Mouse (Mus musculus): ENCODE data around the gene Perm1.

Gene Perm1

DNA sequence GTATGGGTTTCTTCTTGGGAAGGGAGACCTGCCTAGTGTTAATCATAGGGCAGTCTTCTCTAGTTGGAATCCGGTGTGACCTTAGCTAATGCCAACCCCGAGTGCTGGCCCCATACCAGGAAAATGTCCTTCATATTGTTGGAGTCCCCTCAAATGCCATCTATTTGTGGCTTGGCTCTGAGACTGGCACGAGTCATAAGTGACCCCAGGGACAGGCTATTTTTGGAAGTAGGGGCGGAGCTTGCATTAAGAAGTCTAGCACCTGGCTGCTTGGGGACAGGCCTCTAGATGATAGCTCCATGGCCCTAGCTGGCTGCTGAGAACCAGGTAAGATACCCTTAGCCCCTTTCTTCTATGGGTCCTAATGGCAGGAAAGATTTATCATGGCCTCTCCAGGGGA is at the start of gene Perm1:
Perm1 (plus strand) TSS at position 220 of the 400 bp plus-strand sequence.
- no peak for DNase-seq (ENCODE audit: extremely low read depth, low read depth, low spot score)

- no peak for DNase-seq (ENCODE audit: extremely low read depth, low read depth, low spot score)
These were observed 49.2 kb upstream of the Perm1 start for GRCm38 (mm10) chr4:156166477-156166876.

GRCm38 (mm10) chr4:156168611-156169010 is 47.1 kb upstream of the Perm1 start:
- DNase-seq (ENCODE audit: extremely low read depth, low read depth, low spot score): no peak

- no peak for DNase-seq (ENCODE audit: extremely low read depth, low read depth, low spot score)
These were observed 46.5 kb upstream of the Perm1 start for GRCm38 (mm10) chr4:156169129-156169528.

GRCm38 (mm10) chr4:156171828-156172227 is 43.8 kb upstream of the Perm1 start:
- peak; percentile 83 for DNase-seq (ENCODE audit: extremely low read depth, low read depth, low spot score)

GRCm38 (mm10) chr4:156177630-156178029 is 38.0 kb upstream of the Perm1 start:
- DNase-seq (ENCODE audit: extremely low read depth, low read depth, low spot score): no peak

DNA sequence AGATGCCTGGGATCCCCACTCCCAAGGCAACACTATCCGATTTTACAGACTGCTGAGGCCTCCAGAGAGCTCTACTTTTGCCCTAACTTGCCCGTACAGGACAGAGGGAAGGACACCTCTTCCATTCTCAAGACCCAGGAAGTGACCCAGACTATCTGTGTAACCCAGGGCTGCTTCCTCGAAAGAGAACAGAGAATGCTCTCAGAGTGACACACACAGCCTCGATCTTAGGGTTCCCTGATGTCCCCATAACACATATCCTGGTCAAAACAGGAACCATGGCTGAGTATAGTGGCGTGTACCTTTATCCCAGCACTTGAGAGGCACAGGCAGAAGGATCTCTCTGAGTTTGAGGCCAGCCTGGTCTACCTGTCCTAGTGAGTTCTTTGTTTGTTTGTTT is 31.9 kb upstream of the Perm1 start:
- DNase-seq (ENCODE audit: extremely low read depth, low read depth, low spot score): no peak

GRCm38 (mm10) chr4:156184291-156184954 is 31.2 kb upstream of the Perm1 start:
- DNase-seq (ENCODE audit: extremely low read depth, low read depth, low spot score): no peak

- no peak for DNase-seq (ENCODE audit: extremely low read depth, low read depth, low spot score)
These were observed 30.2 kb upstream of the Perm1 start for GRCm38 (mm10) chr4:156185456-156185949.

- no peak for DNase-seq (ENCODE audit: extremely low read depth, low read depth, low spot score)
These were observed 29.5 kb upstream of the Perm1 start for GRCm38 (mm10) chr4:156185950-156186850.

- DNase-seq (ENCODE audit: extremely low read depth, low read depth, low spot score): no peak
These were observed 27.4 kb upstream of the Perm1 start for GRCm38 (mm10) chr4:156188162-156188810.

DNA sequence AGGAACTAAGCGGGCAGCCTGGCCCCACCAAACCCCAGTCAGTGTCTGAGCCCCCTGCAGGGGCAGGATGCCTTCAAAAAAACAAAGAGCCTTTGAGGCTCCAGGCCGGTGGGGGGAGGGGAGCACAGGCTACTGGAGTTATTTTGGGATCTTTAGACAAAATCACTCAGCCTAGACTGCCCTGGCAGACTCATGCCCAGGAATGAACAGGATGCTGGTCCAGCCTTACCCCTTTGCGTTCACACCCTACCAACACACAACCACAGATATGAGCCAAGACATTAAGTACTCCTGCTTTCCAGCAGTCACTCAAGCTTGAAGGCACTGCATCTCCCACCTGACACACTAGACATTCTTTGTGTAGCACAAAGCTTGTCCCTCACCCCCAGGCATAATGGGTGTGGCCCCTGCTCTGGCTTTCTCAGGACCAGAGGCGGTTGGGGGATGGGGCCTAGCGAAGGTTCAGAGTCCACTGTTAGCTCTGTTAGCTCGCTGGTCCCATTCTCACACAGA is 26.8 kb upstream of the Perm1 start:
- no peak for DNase-seq (ENCODE audit: extremely low read depth, low read depth, low spot score)

- no peak for DNase-seq (ENCODE audit: extremely low read depth, low read depth, low spot score)
These were observed 23.1 kb upstream of the Perm1 start for GRCm38 (mm10) chr4:156192421-156193199.

DNA sequence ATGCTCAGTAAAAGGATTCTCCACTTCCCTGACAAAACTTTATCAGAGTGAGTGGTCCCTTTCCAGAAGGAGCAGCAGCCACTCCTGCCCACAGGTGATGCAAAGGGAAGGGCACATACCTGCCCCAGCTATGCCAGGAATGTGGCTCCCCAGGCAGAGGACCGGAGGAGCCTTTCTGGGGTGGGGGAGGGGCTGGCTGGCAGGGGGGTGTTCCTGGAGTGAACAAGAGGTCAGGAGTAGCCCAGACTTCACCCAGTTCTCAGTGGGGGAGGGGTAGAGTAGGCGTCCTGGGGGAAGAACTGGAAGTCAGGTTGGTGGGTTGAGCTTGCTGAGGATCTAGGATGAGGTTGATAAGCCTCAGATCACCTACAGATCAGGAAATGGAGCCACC is 22.5 kb upstream of the Perm1 start:
- no peak for DNase-seq (ENCODE audit: extremely low read depth, low read depth, low spot score)

DNA sequence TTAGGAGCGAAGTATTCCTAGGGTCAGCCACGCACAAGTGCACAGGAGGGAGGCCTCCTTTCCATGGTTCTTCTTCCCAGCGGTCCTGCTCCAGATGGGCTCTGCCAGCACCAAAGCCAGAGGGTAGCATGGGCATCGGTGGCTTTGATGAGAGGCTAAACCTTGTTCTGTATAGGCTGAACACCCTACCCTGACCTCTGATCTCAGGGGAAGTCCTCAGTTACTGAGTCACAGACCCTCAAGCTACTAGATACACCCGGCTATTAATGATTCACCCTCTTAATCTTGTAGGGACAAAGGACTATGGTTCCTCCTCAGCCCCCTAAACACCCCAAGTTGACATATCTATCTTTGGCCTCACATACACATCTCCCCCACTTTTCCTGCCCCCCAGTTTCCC is 21.8 kb upstream of the Perm1 start:
- no peak for DNase-seq (ENCODE audit: extremely low read depth, low read depth, low spot score)

DNA sequence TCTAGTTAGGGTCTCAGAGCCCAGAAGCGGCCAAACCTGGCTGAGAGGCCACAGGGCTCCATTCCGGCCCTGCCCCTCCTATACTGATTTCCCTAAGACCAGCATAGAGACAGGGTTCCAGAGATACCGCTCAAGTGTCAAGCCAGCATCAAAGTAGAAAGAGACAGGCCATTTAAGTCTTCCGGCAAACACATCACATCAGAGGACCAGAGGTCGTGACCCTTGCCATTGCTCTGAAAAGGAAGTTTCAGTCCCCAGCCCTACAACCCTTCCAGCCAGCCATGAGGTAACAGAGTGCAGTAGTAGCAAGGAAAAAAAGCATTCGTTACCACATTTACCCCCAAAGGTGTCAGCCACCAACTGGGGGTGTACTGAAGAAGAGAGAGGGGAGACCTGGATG is 21.3 kb upstream of the Perm1 start:
- DNase-seq (ENCODE audit: extremely low read depth, low read depth, low spot score): no peak

DNA sequence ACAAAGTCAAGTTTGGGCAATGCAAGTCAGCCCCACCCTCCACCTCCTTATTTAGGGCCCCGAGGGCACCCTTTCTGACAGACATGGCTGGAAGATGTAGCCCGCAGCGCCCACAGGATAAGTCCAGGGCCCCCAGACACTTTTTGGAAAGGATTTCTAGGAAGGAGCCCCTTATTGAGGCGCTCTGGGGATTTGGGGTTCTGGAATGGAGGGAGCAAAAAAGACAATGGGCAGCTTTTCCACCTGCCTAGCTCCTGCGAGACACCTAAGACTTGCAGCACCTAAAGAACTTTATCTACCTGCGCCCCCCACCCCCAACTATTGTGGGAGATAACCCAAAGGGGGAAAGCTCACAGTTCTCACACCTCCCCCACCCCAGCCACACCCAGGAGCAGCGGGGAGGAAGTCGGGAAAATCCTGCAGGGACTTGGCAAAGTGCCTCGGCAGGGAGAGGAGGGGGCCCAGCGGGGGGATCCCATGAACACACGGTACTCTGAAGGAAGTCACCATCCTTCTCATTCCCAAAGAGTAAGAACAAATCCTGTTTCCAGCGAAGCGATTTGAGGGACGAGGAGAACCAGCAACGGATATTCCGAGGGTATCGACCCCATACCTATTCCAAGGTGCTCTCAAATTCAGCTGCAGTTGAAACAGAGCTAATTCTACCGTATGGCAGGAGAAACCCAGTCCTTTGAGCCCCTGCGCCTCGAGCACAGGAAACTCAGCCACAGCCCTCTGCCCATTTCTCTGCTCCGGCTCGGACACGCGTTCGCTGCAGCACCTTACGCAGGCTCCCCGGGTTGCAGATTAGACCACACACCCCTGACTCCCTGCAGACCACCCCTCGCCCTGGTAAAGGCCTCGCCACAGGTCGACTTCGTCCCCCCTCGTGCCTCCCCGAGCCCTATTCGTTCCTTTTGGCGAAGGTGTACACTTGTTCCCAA is 19.5 kb upstream of the Perm1 start:
- no peak for DNase-seq (ENCODE audit: extremely low read depth, low read depth, low spot score)

DNA sequence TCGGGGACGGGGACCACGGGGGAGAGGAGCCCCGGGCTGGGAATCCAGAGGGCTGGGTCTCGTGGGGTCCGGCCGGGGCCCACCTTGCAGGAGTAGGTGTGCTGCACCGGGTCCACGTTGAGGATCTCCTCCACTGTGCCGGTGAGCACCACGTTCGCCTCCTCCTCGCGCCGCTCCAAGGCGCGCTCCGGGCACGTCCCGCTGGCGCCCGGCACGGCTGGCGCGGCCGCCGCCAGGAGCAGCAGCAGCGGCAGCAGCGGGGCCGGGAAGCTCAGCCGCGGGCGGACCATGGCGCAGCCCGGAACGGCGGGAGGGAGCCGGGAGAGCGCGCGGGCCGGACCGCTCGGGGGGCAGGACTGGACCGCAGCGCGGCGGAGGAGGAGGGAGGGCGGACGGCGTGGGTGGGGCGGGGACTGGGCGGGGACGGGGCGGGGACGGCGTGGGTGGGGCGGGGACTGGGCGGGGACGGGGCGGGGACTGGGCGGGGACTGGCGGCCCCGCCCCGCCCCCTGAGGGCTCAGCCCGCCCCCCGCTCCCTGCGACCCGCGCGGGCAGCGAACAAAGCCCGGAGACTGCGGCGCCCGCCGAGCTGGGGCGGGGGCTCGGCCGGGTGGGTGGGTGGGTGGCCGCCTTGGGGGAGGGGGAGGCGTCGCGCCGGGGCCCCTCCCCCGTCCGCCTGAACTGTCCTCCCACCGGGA is 18.4 kb upstream of the Perm1 start, which contains the start of gene Agrn:
Agrn (minus strand) TSS at position 358 of the 698 bp plus-strand sequence.
- no peak for DNase-seq (ENCODE audit: extremely low read depth, low read depth, low spot score)

- DNase-seq (ENCODE audit: extremely low read depth, low read depth, low spot score): no peak
These were observed 17.9 kb upstream of the Perm1 start for GRCm38 (mm10) chr4:156197829-156198205.

All from fat pad, adult 2 months (tissue).